Mouse (Mus musculus) heart, postnatal 4 days (tissue): ENCODE data around the gene Adar. TPM values are rescaled to one million over a fixed set of nuclear protein-coding genes. Genes with fewer than 3 reads are reported as not detected.

Source experiments
- DNase-seq: peaks from one replicate; pipeline ENCODE4 v3.0.0; 2021
- total RNA-seq, 2 experiments: library from RNA; stranded (reverse); gene quantifications; 2 replicates each; pipeline ENCODE4 v1.2.3; 2021

Adar gene
- total RNA-seq, result 10 to 100 TPM; 20.4 to 21.5 TPM

GRCm38 (mm10) chr3:89714359-89715206 is at the start of gene Adar:
Gene Adar (plus strand): TSS chr3:89715022.
- peak; percentile 83 for DNase-seq

- DNase-seq, result no peak
Measured at GRCm38 (mm10) chr3:89667131-89667530, 47.7 kb upstream of the Adar start.

GRCm38 (mm10) chr3:89671334-89671733 is 43.5 kb upstream of the Adar start:
- peak; percentile 24 for DNase-seq

GRCm38 (mm10) chr3:89672573-89673317 is 42.1 kb upstream of the Adar start:
- DNase-seq, result no peak

GRCm38 (mm10) chr3:89677617-89678016 is 37.2 kb upstream of the Adar start:
- DNase-seq, result no peak

GRCm38 (mm10) chr3:89686031-89686430 is 28.8 kb upstream of the Adar start:
- no peak for DNase-seq

GRCm38 (mm10) chr3:89688694-89689581 is 25.9 kb upstream of the Adar start:
- DNase-seq, result peak; percentile 92

GRCm38 (mm10) chr3:89691776-89692175 is 23.0 kb upstream of the Adar start:
- no peak for DNase-seq

GRCm38 (mm10) chr3:89696152-89696821 is 18.5 kb upstream of the Adar start:
- DNase-seq, result no peak

GRCm38 (mm10) chr3:89698958-89699357 is 15.9 kb upstream of the Adar start:
- no peak for DNase-seq

GRCm38 (mm10) chr3:89700461-89700860 is 14.4 kb upstream of the Adar start:
- DNase-seq, result no peak

GRCm38 (mm10) chr3:89703596-89703995 is 11.2 kb upstream of the Adar start:
- no peak for DNase-seq

GRCm38 (mm10) chr3:89704064-89704463 is 10.8 kb upstream of the Adar start:
- DNase-seq, result no peak

- DNase-seq, result peak; percentile 42
Measured at GRCm38 (mm10) chr3:89715207-89715966, 565 bp downstream of the Adar start.

- DNase-seq, result no peak
Measured at GRCm38 (mm10) chr3:89715967-89716256, 1.1 kb downstream of the Adar start.

- DNase-seq, result no peak
Measured at GRCm38 (mm10) chr3:89722032-89722431, 7.2 kb downstream of the Adar start.

- no peak for DNase-seq
Measured at GRCm38 (mm10) chr3:89723400-89724084, 8.7 kb downstream of the Adar start.

GRCm38 (mm10) chr3:89727028-89727427 is 12.2 kb downstream of the Adar start:
- DNase-seq, result peak; percentile 63

GRCm38 (mm10) chr3:89728848-89729247 is 14.0 kb downstream of the Adar start:
- no peak for DNase-seq
